Mouse (Mus musculus) stomach, postnatal 0 days (tissue): ENCODE data around the gene Gm42878. TPM values are rescaled to one million over a fixed set of nuclear protein-coding genes. Genes with fewer than 3 reads are reported as not detected.

Experiments used
- ATAC-seq: fragments of 200-750 bp; cut with Nextera tagmentation; 2 replicates; pipeline ENCODE4 v1.8.0; 2017; ENCODE audit not compliant: low FRiP score, low TSS enrichment
- DNase-seq: peaks from one replicate; pipeline ENCODE4 v3.0.0-alpha.2; 2016; ENCODE audit warnings: low spot score
- H3K27ac ChIP-seq: fragments of 300-500 bp; sonication (generic); replicated peaks from 2 replicates; pipeline ENCODE4 v1.5.1; 2014; ENCODE audit warnings: mild to moderate bottlenecking, control low read depth
- H3K27me3 ChIP-seq: fragments of 300-500 bp; sonication (generic); 2 replicates; pipeline ENCODE4 v1.6.1; 2014; ENCODE audit warnings: low read length; ENCODE audit not compliant: control insufficient read depth, insufficient read depth
- H3K36me3 ChIP-seq: fragments of 300-500 bp; sonication (generic); 2 replicates; pipeline ENCODE4 v1.6.1; 2014; ENCODE audit warnings: low read length, mixed read lengths; ENCODE audit not compliant: control insufficient read depth, insufficient read depth
- H3K4me1 ChIP-seq: fragments of 300-500 bp; sonication (generic); replicated peaks from 2 replicates; pipeline ENCODE4 v1.6.1; 2014; ENCODE audit warnings: antibody characterized with exemption; ENCODE audit not compliant: control insufficient read depth, insufficient read depth
- H3K4me2 ChIP-seq: fragments of 300-500 bp; sonication (generic); replicated peaks from 2 replicates; pipeline ENCODE4 v1.6.1; 2014; ENCODE audit warnings: low read depth, mild to moderate bottlenecking, control low read depth, moderate library complexity
- H3K4me3 ChIP-seq: fragments of 300-500 bp; sonication (generic); 2 replicates; pipeline ENCODE4 v1.5.1; 2014; ENCODE audit warnings: low read depth, low read length, control low read depth
- H3K9ac ChIP-seq: fragments of 300-500 bp; sonication (generic); 2 replicates; pipeline ENCODE4 v1.6.1; 2014; ENCODE audit warnings: mild to moderate bottlenecking, low read length, control low read depth, mixed read lengths
- H3K9me3 ChIP-seq: fragments of 300-500 bp; sonication (generic); 2 replicates; pipeline ENCODE4 v1.6.1; 2016; ENCODE audit warnings: low read length; ENCODE audit not compliant: control insufficient read depth
- CTCF ChIP-seq: IDR thresholded peaks from 2 replicates; pipeline ENCODE4 v1.5.1; 2016; ENCODE audit warnings: antibody characterized with exemption, low read depth, mild to moderate bottlenecking, moderate library complexity
- EP300 ChIP-seq: optimal IDR thresholded peaks from 2 replicates; pipeline ENCODE3; 2016; ENCODE audit warnings: antibody characterized with exemption
- WGBS: fragments of 180-500 bp; shearing (Covaris S2); extraction: QIAGEN DNeasy Blood & Tissue Kit; methylation state at CpG from one replicate; pipeline ENCODE4 v1.1.7; 2014; 5-methylcytosine and 5-hydroxymethylcytosine counted together
- polyA plus RNA-seq: library from polyadenylated mRNA; unstranded; fragments of >200 nt; fragmentation: Nextera tagmentation; extraction: Ambion mirVana; gene quantifications from 2 replicates; pipeline ENCODE4 v1.2.1, GENCODE M21; 2015

Gm42878 gene
- polyA plus RNA-seq, 1 experiment from 2014 or later = not detected

DNA sequence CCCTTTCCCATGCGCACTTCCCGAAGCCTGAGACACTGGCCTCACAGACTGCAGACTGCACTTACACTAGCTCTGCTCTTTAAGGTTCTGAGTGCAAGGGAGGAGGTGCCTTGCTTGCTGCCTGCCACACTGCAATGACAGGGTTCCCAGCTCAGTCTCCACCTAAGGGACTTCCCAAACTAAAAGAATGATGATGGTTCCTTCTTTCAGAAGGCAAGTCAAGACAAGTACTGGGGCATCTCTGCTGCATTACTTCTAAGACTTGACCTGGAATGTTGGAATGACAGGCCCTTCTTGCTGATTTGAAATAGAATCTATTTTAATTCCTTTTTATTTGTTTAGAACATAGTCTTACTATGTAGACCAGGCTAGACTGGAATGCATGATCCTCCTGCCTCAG, 7.7 kb downstream of the Gm42878 start:
- no peak for TF ChIP-seq EP300
- TF ChIP-seq CTCF = no peak
- Histone ChIP-seq H3K36me3 (peaks cover 25% of the 10 kb centered on the region), H3K27ac (no peak overlapping the region), H3K27me3 (no peaks in the 10 kb centered on the region), H3K4me3 (no peak overlapping the region), H3K9me3 (no peaks in the 10 kb centered on the region), H3K9ac (no peak overlapping the region), H3K4me2 (no peak overlapping the region), H3K4me1 (no peaks in the 10 kb centered on the region)
- no peak for DNase-seq
- ATAC-seq = no peak
- 92% methylated on average over 2 of the region's 2 CpGs for WGBS

GRCm38 (mm10) chr5:121536921-121537555, 8.2 kb downstream of the Gm42878 start:
- Histone ChIP-seq H3K27ac (no peak overlapping the region), H3K36me3 (peaks cover 31% of the 10 kb centered on the region), H3K4me2 (no peak overlapping the region), H3K27me3 (no peaks in the 10 kb centered on the region), H3K4me3 (no peak overlapping the region), H3K9me3 (no peaks in the 10 kb centered on the region), H3K9ac (no peak overlapping the region), H3K4me1 (no peaks in the 10 kb centered on the region)
- TF ChIP-seq EP300 = no peak
- TF ChIP-seq CTCF = no peak
- WGBS = 77% methylated on average over 7 of the region's 7 CpGs
- ATAC-seq (no peak), DNase-seq (no peak)

GRCm38 (mm10) chr5:121535116-121535515, 10.2 kb downstream of the Gm42878 start:
- H3K4me3 ChIP-seq = no peak overlapping the region
- no peaks in the 10 kb centered on the region for H3K9me3 ChIP-seq
- peaks cover 34% of the 10 kb centered on the region for H3K36me3 ChIP-seq
- no peaks in the 10 kb centered on the region for H3K27me3 ChIP-seq
- H3K9ac ChIP-seq = no peak overlapping the region
- TF ChIP-seq CTCF (no peak), EP300 (no peak)
- H3K27ac ChIP-seq = no peak overlapping the region
- WGBS = 85% methylated on average over 3 of the region's 3 CpGs
- H3K4me2 ChIP-seq = no peak overlapping the region
- ATAC-seq (no peak), DNase-seq (no peak)
- H3K4me1 ChIP-seq = no peaks in the 10 kb centered on the region

DNA sequence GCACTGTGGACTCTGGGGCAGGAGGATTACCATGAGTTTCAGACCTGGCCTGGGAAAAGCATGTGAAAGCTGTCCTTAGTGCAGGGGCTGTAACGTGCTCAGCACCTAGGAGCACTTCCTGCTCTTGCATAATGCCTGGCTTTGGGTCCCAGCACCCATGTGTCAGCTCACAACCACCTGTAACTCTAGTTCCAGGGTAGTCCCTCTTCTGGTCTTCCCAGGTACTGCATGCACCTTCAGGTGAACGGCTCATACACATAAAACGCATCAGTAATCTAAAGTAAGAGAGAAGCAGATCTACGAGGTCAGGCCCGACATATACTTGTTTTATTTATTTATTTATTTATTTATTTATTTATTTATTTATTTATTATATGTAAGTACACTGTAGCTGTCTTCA, 10.8 kb downstream of the Gm42878 start:
- H3K4me3 ChIP-seq = no peak overlapping the region
- H3K9ac ChIP-seq = no peak overlapping the region
- no peak for TF ChIP-seq EP300
- TF ChIP-seq CTCF = peak; percentile 58
- H3K27ac ChIP-seq = no peak overlapping the region
- 91% methylated on average over 5 of the region's 5 CpGs for WGBS
- peaks cover 38% of the 10 kb centered on the region for H3K36me3 ChIP-seq
- H3K4me1 ChIP-seq = no peaks in the 10 kb centered on the region
- no peaks in the 10 kb centered on the region for H3K27me3 ChIP-seq
- no peak for ATAC-seq
- H3K9me3 ChIP-seq = no peaks in the 10 kb centered on the region
- peak; percentile 24 for DNase-seq
- no peak overlapping the region for H3K4me2 ChIP-seq

- DNase-seq (no peak), ATAC-seq (no peak)
- H3K9ac ChIP-seq = no peak overlapping the region
- no peak for TF ChIP-seq CTCF
- no peak for TF ChIP-seq EP300
- no peaks in the 10 kb centered on the region for H3K27me3 ChIP-seq
- peaks cover 42% of the 10 kb centered on the region for H3K36me3 ChIP-seq
- H3K4me2 ChIP-seq = no peak overlapping the region
- H3K27ac ChIP-seq = no peak overlapping the region
- no peaks in the 10 kb centered on the region for H3K9me3 ChIP-seq
- WGBS = 86% methylated on average over 8 of the region's 8 CpGs
- H3K4me3 ChIP-seq = no peak overlapping the region
- H3K4me1 ChIP-seq = no peaks in the 10 kb centered on the region
Measured at GRCm38 (mm10) chr5:121526961-121527360, 18.3 kb downstream of the Gm42878 start.

- no peak for TF ChIP-seq EP300
- no peak for TF ChIP-seq CTCF
- Histone ChIP-seq H3K36me3 (peaks cover 40% of the 10 kb centered on the region), H3K27me3 (no peaks in the 10 kb centered on the region), H3K4me1 (no peaks in the 10 kb centered on the region), H3K4me3 (no peak overlapping the region), H3K4me2 (no peak overlapping the region), H3K27ac (no peak overlapping the region), H3K9me3 (no peaks in the 10 kb centered on the region), H3K9ac (no peak overlapping the region)
- DNase-seq = no peak
- 89% methylated on average over 7 of the region's 7 CpGs for WGBS
- ATAC-seq = no peak
Measured at GRCm38 (mm10) chr5:121526526-121526925, 18.8 kb downstream of the Gm42878 start.
